Mouse (Mus musculus): ENCODE measurements around the gene Tspan31. TPM values are rescaled to one million over a fixed set of nuclear protein-coding genes. Genes with fewer than 3 reads are reported as not detected.

Tspan31 gene
- total RNA-seq (2021): 10 to 100 TPM; 49.2 to 49.7 TPM

GRCm38 (mm10) chr10:127070190-127071121, at the start of gene Tspan31:
Tspan31 (minus strand) TSS chr10:127070264.
- DNase-seq: peak; percentile 88

- no peak for DNase-seq
Observed at GRCm38 (mm10) chr10:127119229-127119628, 49.2 kb upstream of the Tspan31 start.

- DNase-seq: no peak
Observed at GRCm38 (mm10) chr10:127118470-127118869, 48.4 kb upstream of the Tspan31 start.

- DNase-seq: no peak
Observed at GRCm38 (mm10) chr10:127115068-127115467, 45.0 kb upstream of the Tspan31 start.

GRCm38 (mm10) chr10:127114408-127114807, 44.3 kb upstream of the Tspan31 start:
- DNase-seq: no peak

- DNase-seq: no peak
Observed at GRCm38 (mm10) chr10:127111001-127111887, 41.2 kb upstream of the Tspan31 start.

- no peak for DNase-seq
Observed at GRCm38 (mm10) chr10:127108262-127108583, 38.2 kb upstream of the Tspan31 start.

GRCm38 (mm10) chr10:127107563-127108261, 37.6 kb upstream of the Tspan31 start:
- DNase-seq: no peak

GRCm38 (mm10) chr10:127103631-127104030, 33.6 kb upstream of the Tspan31 start:
- no peak for DNase-seq

GRCm38 (mm10) chr10:127101151-127101550, 31.1 kb upstream of the Tspan31 start:
- no peak for DNase-seq

- DNase-seq: no peak
Observed at GRCm38 (mm10) chr10:127100414-127100813, 30.4 kb upstream of the Tspan31 start.

GRCm38 (mm10) chr10:127099868-127100267, 29.8 kb upstream of the Tspan31 start:
- no peak for DNase-seq

GRCm38 (mm10) chr10:127099191-127099590, 29.1 kb upstream of the Tspan31 start:
- no peak for DNase-seq

- DNase-seq: no peak
Observed at GRCm38 (mm10) chr10:127098514-127098913, 28.4 kb upstream of the Tspan31 start.

GRCm38 (mm10) chr10:127094382-127094802, 24.3 kb upstream of the Tspan31 start:
- no peak for DNase-seq

GRCm38 (mm10) chr10:127092742-127093141, 22.7 kb upstream of the Tspan31 start:
- DNase-seq: no peak

- no peak for DNase-seq
Observed at GRCm38 (mm10) chr10:127091507-127092396, 21.7 kb upstream of the Tspan31 start.

- DNase-seq: peak; percentile 67
Observed at GRCm38 (mm10) chr10:127090560-127091411, 20.7 kb upstream of the Tspan31 start.

GRCm38 (mm10) chr10:127085633-127086032, 15.6 kb upstream of the Tspan31 start:
- DNase-seq: no peak

- no peak for DNase-seq
Observed at GRCm38 (mm10) chr10:127085052-127085451, 15.0 kb upstream of the Tspan31 start.

GRCm38 (mm10) chr10:127083915-127084306, 13.8 kb upstream of the Tspan31 start:
- DNase-seq: no peak

Measured in heart, postnatal 4 days (tissue).